Mouse (Mus musculus) C2C12 (cell line): ENCODE measurements around the gene 4933428G20Rik.

Source experiments
- CEBPB ChIP-seq: IDR thresholded peaks from one replicate; pipeline ENCODE4 v1.6.1; 2011; ENCODE audit warnings: low read depth, mild to moderate bottlenecking, control low read depth, moderate library complexity
- CTCF ChIP-seq: IDR thresholded peaks from one replicate; pipeline ENCODE4 v1.5.1; 2011; ENCODE audit not compliant: control insufficient read depth, insufficient read depth, insufficient read length
- FOSL1 ChIP-seq: IDR thresholded peaks from one replicate; pipeline ENCODE4 v1.8.0; 2011; ENCODE audit warnings: mild to moderate bottlenecking, low read length; ENCODE audit not compliant: poor library complexity, insufficient read depth, severe bottlenecking
- MAX ChIP-seq: IDR thresholded peaks from one replicate; pipeline ENCODE4 v1.6.1; 2011; ENCODE audit warnings: mild to moderate bottlenecking, control low read depth
- MYOD1 ChIP-seq: IDR thresholded peaks from one replicate; pipeline ENCODE4 v1.6.1; 2011; ENCODE audit warnings: low read depth; ENCODE audit not compliant: control insufficient read depth, insufficient read length
- MYOG ChIP-seq: IDR thresholded peaks from one replicate; pipeline ENCODE4 v1.6.1; 2011; ENCODE audit not compliant: control insufficient read depth, insufficient read length; ENCODE audit errors: extremely low read depth
- USF1 ChIP-seq: IDR thresholded peaks from one replicate; pipeline ENCODE4 v1.6.1; 2011; ENCODE audit warnings: low read depth, mild to moderate bottlenecking, control low read depth, moderate library complexity

DNA sequence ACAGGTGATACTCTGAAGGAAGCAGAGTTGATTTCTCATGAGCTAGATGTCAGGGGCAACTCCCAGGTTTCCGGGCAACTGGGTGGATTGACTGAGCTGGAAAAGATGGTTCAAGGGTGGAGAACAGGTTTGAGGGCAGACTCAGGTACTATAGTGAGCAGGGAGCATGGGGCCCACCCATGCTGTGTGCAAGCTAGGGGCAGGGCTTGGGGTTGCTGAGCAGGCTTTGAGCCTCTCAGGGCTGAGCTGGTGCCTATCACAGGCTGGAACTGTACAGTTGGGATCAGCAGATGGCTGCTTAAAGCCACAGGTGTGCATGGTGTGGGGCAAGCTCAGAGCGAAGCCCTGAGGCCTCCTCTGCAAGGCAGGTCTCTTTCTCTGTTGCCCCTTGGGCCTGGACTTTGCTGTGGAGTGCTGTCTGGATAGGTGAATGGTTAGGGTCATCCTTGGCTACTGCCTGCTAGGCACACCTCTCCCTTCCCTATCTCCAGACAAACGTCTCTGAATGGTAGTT lies 38.8 kb downstream of the 4933428G20Rik start:
- no peak for TF ChIP-seq CTCF
- TF ChIP-seq CEBPB = no peak
- no peak for TF ChIP-seq USF1
- TF ChIP-seq MYOG = no peak
- TF ChIP-seq MAX = no peak
- TF ChIP-seq MYOD1 = no peak
- no peak for TF ChIP-seq FOSL1
